Mouse (Mus musculus) cerebral cortex, adult 2 months (tissue): ENCODE results near the gene Ahnak.

Experiments
- WGBS: fragments of 180-500 bp; shearing (Covaris S2); methylation state at CpG from one replicate; pipeline ENCODE4 v1.1.7; 2018; 5-methylcytosine and 5-hydroxymethylcytosine counted together

The Ahnak gene

GRCm38 (mm10) chr19:9043123-9043522, 54.0 kb downstream of the Ahnak start:
- WGBS: 88% methylated on average over 1 of the region's 1 CpGs

- 70% methylated on average over 4 of the region's 4 CpGs for WGBS
Measured at GRCm38 (mm10) chr19:9044291-9044690, 55.2 kb downstream of the Ahnak start.

- WGBS: 97% methylated on average over 7 of the region's 7 CpGs
Measured at GRCm38 (mm10) chr19:9047207-9047945, 58.3 kb downstream of the Ahnak start.

DNA sequence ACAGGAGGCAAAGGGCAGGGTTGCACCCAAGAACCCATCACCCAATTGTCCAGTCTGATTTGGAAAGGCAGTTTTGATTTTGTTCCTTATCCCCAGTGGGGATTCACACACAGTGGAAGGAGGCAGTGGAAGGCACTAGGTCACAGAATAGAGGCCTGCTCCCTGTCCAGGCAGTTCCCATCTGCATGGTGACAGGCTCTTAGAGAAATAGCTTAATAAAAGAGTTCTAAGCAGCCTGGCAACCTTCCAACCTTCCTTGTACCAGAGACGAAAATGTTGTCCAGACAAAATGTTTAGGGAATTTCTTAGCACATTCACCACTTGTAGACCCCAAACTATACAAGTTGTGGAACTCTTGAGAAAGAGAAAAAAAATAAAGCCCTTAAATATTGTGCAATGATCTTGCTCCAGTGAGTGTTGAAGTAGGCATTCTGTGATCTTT, 58.9 kb downstream of the Ahnak start:
- WGBS: 59% methylated on average over 1 of the region's 1 CpGs

GRCm38 (mm10) chr19:9048981-9049687, 60.0 kb downstream of the Ahnak start:
- WGBS: 95% methylated on average over 4 of the region's 4 CpGs

- 91% methylated on average over 9 of the region's 9 CpGs for WGBS
Measured at GRCm38 (mm10) chr19:9050294-9051229, 61.5 kb downstream of the Ahnak start.

- 93% methylated on average over 4 of the region's 4 CpGs for WGBS
Measured at GRCm38 (mm10) chr19:9051985-9052384, 62.9 kb downstream of the Ahnak start.

DNA sequence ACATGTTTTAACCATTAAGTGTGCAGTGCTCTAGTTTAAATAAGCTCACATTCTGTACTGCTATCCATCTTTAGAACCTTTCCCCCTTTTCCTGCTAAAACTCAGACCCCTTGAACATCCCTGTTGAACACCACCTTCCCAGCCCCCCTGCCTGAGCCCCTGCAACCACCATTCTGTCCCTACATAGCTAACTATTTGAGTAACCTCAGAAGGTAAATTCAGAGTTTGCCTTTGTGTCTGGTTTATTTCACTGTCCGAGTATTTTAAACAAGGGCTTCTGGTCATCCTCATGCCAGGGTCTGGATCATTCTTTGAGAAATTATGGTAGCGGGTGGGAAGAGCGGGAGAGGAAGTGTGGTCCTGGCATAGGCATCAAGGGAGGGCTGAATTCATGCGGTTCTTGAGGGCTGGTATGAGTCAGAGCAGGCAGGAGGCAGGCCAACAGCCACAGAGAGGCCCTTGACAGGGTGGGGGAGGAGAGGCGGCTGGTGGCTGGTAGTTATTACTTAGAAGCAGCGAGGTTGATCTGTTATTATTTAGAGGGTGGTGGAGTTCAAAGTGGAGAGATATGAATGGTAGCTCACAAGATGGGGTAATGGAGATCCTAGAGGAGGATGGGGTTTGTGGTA, 63.8 kb downstream of the Ahnak start:
- 56% methylated on average over 6 of the region's 6 CpGs for WGBS

- WGBS: 33% methylated on average over 2 of the region's 2 CpGs
Measured at GRCm38 (mm10) chr19:9055153-9055552, 66.1 kb downstream of the Ahnak start.

DNA sequence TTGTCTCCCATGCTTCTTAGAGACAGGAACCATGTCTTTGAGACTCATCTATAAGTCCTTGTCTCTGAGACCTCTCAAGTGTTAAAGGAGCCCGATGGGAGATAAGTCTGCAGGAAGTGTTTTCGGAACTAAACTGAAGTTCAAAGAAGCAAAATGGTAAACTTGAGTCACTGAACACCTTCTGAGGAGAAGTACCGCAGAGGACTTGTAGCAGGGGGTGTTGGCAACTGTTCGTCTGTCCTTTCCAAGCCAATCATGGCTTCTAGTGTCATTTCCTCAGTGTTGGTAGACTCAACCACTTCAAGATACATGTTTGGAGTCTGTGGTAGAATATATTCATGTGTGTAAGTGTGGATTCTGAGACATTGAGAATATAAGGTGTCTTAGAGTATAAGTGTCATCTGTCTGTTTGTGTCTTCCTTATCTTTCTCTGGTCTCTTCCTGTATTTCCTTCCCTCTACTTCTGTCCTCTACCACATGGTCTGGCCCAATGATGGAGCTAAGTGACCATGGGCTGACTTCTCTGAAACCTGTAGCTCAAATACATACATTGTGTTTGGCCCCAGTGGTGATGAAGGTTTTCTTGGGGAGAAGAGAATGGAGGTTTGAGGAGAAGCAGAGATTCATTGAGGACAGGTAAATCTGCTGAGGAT, 66.7 kb downstream of the Ahnak start:
- 87% methylated on average over 4 of the region's 4 CpGs for WGBS

- WGBS: 82% methylated on average over 1 of the region's 1 CpGs
Measured at GRCm38 (mm10) chr19:9058331-9058884, 69.3 kb downstream of the Ahnak start.

GRCm38 (mm10) chr19:9058944-9059343, 69.9 kb downstream of the Ahnak start:
- WGBS: 93% methylated on average over 4 of the region's 4 CpGs

DNA sequence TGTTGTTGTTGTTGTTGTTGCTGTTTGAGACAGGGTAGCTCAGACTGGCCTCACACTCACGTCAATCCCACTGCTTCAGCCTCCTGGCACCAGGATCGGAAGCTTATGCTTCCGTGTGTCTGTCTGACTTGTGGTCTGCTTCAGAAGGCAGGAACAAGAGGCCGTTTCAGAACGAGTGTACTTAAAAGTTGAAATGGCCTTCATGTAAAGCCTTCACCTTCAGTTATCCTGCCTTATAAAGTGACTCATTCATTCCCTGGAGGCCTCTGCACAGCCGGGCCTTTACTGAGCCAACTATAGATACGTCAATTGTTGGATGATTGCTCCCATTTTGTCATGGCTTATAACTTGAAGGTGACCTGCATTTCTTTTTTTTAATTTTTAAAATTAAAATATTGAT, 70.3 kb downstream of the Ahnak start:
- WGBS: 85% methylated on average over 7 of the region's 7 CpGs

GRCm38 (mm10) chr19:9060103-9060502, 71.0 kb downstream of the Ahnak start:
- WGBS: 78% methylated on average over 4 of the region's 4 CpGs

DNA sequence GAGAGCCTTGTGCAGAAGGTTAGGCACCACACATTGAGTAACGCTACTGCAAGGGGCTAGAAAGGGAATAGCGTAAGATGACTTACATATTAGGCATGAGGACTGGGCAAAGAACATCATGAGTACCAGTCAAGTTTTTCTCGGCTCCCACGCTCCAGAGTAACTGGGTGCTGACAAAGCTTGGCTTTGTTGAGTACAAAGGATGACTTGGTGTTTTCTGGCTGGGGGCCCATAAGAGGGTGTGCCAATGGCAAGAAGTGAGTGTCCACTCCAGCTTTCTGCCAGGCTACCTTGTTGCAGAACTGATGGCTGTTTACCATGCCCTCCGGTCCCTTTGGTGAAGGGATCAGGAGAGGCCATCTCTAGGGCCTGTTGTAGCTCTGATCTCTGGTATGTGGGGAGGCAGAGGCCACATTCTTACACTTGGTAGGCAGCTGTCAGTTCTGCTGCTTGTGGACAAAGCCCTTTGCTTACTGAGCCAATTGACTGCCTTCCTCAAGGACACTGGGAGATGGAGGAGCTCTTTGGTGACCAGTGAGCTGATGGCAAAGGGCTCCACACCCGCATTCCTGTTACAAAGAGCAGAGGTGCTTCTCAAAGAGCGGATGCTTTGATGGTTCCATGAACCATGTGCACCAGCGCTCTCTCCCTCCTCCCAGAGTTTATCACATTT, 72.3 kb downstream of the Ahnak start:
- 85% methylated on average over 8 of the region's 8 CpGs for WGBS

- 98% methylated on average over 2 of the region's 2 CpGs for WGBS
Measured at GRCm38 (mm10) chr19:9062822-9063221, 73.7 kb downstream of the Ahnak start.

- 93% methylated on average over 3 of the region's 3 CpGs for WGBS
Measured at GRCm38 (mm10) chr19:9063831-9064230, 74.7 kb downstream of the Ahnak start.

- 53% methylated on average over 9 of the region's 9 CpGs for WGBS
Measured at GRCm38 (mm10) chr19:9065621-9066561, 76.8 kb downstream of the Ahnak start.

DNA sequence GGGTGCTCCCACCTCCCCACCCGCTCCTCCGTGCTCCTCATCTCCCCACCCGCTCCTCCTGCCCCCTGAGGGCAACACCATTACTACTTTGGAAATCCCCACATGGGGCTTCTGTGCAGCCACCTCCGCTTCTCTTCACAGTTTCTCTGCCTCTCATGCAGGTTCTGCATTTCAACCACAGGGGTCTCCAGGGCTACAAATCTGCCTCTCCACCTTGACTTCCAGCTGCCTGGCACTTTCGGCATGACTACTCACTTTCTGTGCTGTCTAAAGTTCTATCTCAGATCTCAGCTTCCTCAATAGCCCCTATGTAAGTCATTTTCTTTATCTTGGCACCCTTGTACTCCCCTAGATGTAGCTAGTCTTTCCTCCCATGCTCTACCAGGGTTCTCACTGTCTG, 78.2 kb downstream of the Ahnak start:
- WGBS: 87% methylated on average over 5 of the region's 5 CpGs
